Mouse (Mus musculus): ENCODE measurements around the gene Dbil5. TPM values are rescaled to one million over a fixed set of nuclear protein-coding genes. Genes with fewer than 3 reads are reported as not detected.

Gene Dbil5
- total RNA-seq, 2 experiments from 2014 or later = not detected

DNA sequence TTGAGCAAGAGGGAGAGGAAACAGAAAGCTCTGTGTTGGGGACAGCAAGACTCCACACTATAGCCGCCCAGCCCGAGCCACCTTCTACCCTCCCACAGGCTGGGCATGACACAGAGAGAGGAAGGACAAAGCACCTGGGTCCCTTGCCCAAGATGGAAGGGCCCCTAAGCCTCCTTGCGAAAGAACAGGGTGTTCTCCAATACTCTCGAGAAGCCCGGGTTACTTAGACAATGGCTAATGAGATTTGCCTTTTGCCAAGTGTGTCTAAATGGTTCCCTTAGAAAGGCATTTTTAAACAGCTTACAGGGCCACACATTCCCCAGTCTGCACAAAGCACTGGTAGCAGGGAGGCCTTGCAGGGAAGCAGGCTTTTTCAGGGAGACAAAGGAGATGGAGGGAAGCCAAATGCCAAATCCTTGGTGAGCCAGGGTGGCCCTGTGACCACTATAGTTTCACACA, 50.6 kb downstream of the Dbil5 start:
- peak; percentile 84 for ATAC-seq (replicated peaks; ENCODE audit: poor library complexity, severe bottlenecking)

Other genes with a start within 250 kb of the Dbil5 start
- gene 1700016K19Rik, start 217.7 kb upstream of the Dbil5 start, total RNA-seq (2014; fragmentation: Nextera tagmentation) = not detected in 2 replicates
- gene 1700016K19Rik, start 217.7 kb upstream of the Dbil5 start, total RNA-seq (2017) = not detected in 2 replicates
- 8.1 and 14.5 TPM in 2 replicates for gene Rflnb, start 189.8 kb upstream of the Dbil5 start, total RNA-seq (2014; fragmentation: Nextera tagmentation)
- gene Rflnb, start 189.8 kb upstream of the Dbil5 start, total RNA-seq (2017) = 13.1 and 21.6 TPM in 2 replicates
- gene Vps53, start 38.0 kb upstream of the Dbil5 start, total RNA-seq (2014; fragmentation: Nextera tagmentation) = 46.8 and 50.0 TPM in 2 replicates
- gene Vps53, start 38.0 kb upstream of the Dbil5 start, total RNA-seq (2017) = 38.4 and 58.6 TPM in 2 replicates
- gene Fam57a, start 37.9 kb upstream of the Dbil5 start, total RNA-seq (2014; fragmentation: Nextera tagmentation) = 1.2 and 5.6 TPM in 2 replicates
- gene Fam57a, start 37.9 kb upstream of the Dbil5 start, total RNA-seq (2017) = 0.17 and 2.7 TPM in 2 replicates
- 21.6 and 21.9 TPM in 2 replicates for gene Gemin4, start 56 bp downstream of the Dbil5 start, total RNA-seq (2014; fragmentation: Nextera tagmentation)
- gene Gemin4, start 56 bp downstream of the Dbil5 start, total RNA-seq (2017) = 18.2 and 19.1 TPM in 2 replicates
- gene Mrm3, start 26.1 kb downstream of the Dbil5 start, total RNA-seq (2014; fragmentation: Nextera tagmentation) = 19.7 and 26.3 TPM in 2 replicates
- 28.5 and 30.5 TPM in 2 replicates for gene Mrm3, start 26.1 kb downstream of the Dbil5 start, total RNA-seq (2017)
- gene Glod4, start 26.1 kb downstream of the Dbil5 start, total RNA-seq (2014; fragmentation: Nextera tagmentation) = 69.2 and 126 TPM in 2 replicates
- gene Glod4, start 26.1 kb downstream of the Dbil5 start, total RNA-seq (2017) = 302 and 358 TPM in 2 replicates
- gene Nxn, start 181.5 kb downstream of the Dbil5 start, total RNA-seq (2014; fragmentation: Nextera tagmentation) = 29.6 and 32.3 TPM in 2 replicates
- gene Nxn, start 181.5 kb downstream of the Dbil5 start, total RNA-seq (2017) = 24.1 and 25.5 TPM in 2 replicates
- gene Timm22, start 189.3 kb downstream of the Dbil5 start, total RNA-seq (2014; fragmentation: Nextera tagmentation) = 21.3 and 32.4 TPM in 2 replicates
- 9.9 and 13.9 TPM in 2 replicates for gene Timm22, start 189.3 kb downstream of the Dbil5 start, total RNA-seq (2017)